Mouse (Mus musculus) embryo, embryonic 11 days (tissue): ENCODE results near the gene Gm13290.
A peak's percentile ranks its signal among the peaks of the same experiment; 100 is the strongest.
"Not testable (repeated sequence)": the region's sequence is repeated elsewhere in the genome, so short reads cannot be mapped to it uniquely, and the experiment has no call there.

Source experiments
- DNase-seq: peaks from one replicate; pipeline ENCODE4 v3.0.0-alpha.2; 2015

Gm13290 gene

GRCm38 (mm10) chr4:88782335-88782734, 8.7 kb downstream of the Gm13290 start:
- DNase-seq: not testable (repeated sequence)

DNA sequence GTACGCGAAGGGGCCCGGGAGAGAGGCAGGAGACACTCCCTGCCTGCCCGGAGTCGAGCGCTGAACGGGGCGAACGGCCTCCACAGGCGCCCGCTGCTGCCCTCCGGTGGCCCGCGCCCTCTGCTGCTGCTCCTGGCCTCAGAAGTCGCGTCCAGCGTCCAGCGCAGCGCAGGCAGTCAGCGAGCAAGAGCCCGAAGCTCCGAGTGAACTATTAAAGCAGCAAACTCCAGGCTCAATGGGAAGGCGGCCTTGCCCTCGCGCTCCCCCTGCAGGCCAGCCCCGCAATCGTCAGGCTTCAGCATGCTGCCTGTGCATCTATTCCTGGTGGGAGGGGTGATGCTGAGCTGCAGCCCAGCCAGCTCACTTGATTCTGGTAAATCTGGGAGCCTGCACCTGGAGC, 11.8 kb downstream of the Gm13290 start, which contains the start of gene Gm13276:
Gene Gm13276 (plus strand): TSS at position 301 of the 400 bp plus-strand sequence.
- not testable (repeated sequence) for DNase-seq

DNA sequence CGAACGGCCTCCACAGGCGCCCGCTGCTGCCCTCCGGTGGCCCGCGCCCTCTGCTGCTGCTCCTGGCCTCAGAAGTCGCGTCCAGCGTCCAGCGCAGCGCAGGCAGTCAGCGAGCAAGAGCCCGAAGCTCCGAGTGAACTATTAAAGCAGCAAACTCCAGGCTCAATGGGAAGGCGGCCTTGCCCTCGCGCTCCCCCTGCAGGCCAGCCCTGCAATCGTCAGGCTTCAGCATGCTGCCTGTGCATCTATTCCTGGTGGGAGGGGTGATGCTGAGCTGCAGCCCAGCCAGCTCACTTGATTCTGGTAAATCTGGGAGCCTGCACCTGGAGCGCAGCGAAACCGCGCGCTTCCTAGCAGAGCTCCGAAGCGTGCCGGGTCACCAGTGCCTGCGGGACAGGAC, 14.8 kb downstream of the Gm13290 start, which contains the start of gene Gm13277:
Gene Gm13277 (plus strand): TSS at position 231 of the 400 bp plus-strand sequence.
- DNase-seq: not testable (repeated sequence)

- DNase-seq: not testable (repeated sequence)
Measured at GRCm38 (mm10) chr4:88791250-88791649, 17.6 kb downstream of the Gm13290 start, which contains the start of gene Gm13278. TSS of gene Gm13278 (plus strand) at chr4:88791550.

DNA sequence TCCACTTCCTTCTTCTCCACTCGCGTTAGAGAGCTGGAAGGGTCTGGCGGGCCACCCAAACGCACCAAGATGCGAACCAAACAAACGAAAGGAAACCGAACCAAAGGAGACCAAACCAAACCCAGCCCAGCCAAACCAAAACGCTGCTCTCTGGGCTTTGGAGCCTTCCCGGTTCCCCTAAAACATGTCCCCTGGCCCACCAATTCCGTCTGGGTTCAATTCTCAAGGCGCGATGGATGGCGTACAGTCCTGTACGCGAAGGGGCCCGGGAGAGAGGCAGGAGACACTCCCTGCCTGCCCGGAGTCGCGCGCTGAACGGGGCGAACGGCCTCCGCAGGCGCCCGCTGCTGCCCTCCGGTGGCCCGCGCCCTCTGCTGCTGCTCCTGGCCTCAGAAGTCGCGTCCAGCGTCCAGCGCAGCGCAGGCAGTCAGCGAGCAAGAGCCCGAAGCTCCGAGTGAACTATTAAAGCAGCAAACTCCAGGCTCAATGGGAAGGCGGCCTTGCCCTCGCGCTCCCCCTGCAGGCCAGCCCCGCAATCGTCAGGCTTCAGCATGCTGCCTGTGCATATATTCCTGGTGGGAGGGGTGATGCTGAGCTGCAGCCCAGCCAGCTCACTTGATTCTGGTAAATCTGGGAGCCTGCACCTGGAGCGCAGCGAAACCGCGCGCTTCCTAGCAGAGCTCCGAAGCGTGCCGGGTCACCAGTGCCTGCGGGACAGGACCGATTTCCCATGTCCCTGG, 20.5 kb downstream of the Gm13290 start, which contains the start of gene Gm13275:
Gene Gm13275 (plus strand): TSS at position 552 of the 740 bp plus-strand sequence.
- not testable (repeated sequence) for DNase-seq

DNA sequence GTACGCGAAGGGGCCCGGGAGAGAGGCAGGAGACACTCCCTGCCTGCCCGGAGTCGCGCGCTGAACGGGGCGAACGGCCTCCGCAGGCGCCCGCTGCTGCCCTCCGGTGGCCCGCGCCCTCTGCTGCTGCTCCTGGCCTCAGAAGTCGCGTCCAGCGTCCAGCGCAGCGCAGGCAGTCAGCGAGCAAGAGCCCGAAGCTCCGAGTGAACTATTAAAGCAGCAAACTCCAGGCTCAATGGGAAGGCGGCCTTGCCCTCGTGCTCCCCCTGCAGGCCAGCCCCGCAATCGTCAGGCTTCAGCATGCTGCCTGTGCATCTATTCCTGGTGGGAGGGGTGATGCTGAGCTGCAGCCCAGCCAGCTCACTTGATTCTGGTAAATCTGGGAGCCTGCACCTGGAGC, 23.5 kb downstream of the Gm13290 start, which contains the start of gene Gm13279:
Gene Gm13279 (plus strand): TSS at position 301 of the 400 bp plus-strand sequence.
- DNase-seq: not testable (repeated sequence)

- not testable (repeated sequence) for DNase-seq
Measured at GRCm38 (mm10) chr4:88799365-88799764, 25.7 kb downstream of the Gm13290 start, which contains the start of gene Gm13285. TSS of gene Gm13285 (plus strand) at chr4:88799665.

DNA sequence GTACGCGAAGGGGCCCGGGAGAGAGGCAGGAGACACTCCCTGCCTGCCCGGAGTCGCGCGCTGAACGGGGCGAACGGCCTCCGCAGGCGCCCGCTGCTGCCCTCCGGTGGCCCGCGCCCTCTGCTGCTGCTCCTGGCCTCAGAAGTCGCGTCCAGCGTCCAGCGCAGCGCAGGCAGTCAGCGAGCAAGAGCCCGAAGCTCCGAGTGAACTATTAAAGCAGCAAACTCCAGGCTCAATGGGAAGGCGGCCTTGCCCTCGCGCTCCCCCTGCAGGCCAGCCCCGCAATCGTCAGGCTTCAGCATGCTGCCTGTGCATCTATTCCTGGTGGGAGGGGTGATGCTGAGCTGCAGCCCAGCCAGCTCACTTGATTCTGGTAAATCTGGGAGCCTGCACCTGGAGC, 29.3 kb downstream of the Gm13290 start, which contains the start of gene Gm13287:
Gene Gm13287 (plus strand): TSS at position 301 of the 400 bp plus-strand sequence.
- not testable (repeated sequence) for DNase-seq

- not testable (repeated sequence) for DNase-seq
Measured at GRCm38 (mm10) chr4:88805231-88805630, 31.6 kb downstream of the Gm13290 start, which contains the start of gene Gm13288. TSS of gene Gm13288 (plus strand) at chr4:88805531.

DNA sequence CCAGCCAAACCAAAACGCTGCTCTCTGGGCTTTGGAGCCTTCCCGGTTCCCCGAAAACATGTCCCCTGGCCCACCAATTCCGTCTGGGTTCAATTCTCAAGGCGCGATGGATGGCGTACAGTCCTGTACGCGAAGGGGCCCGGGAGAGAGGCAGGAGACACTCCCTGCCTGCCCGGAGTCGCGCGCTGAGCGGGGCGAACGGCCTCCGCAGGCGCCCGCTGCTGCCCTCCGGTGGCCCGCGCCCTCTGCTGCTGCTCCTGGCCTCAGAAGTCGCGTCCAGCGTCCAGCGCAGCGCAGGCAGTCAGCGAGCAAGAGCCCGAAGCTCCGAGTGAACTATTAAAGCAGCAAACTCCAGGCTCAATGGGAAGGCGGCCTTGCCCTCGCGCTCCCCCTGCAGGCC, 32.1 kb downstream of the Gm13290 start:
- DNase-seq: not testable (repeated sequence)

DNA sequence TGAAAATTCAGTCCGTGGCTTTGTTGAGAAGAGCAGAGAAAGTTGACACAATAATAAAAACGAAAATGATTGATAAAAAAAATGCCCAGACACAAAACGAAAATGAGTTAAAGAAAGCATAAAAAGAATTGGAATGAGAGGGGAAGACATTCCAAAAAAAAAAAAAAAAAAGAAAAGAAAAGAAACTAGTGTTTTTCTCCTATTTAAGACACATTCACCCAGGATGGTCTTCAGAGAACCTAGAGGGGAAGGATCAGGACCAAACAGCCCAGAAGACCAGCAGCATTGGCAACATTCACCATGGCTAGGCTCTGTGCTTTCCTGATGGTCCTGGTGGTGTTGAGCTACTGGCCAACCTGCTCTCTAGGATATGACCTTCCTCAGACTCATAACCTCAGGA, 42.3 kb downstream of the Gm13290 start, which contains the start of gene Ifna7:
Gene Ifna7 (plus strand): TSS at position 301 of the 400 bp plus-strand sequence.
- DNase-seq: no peak

DNA sequence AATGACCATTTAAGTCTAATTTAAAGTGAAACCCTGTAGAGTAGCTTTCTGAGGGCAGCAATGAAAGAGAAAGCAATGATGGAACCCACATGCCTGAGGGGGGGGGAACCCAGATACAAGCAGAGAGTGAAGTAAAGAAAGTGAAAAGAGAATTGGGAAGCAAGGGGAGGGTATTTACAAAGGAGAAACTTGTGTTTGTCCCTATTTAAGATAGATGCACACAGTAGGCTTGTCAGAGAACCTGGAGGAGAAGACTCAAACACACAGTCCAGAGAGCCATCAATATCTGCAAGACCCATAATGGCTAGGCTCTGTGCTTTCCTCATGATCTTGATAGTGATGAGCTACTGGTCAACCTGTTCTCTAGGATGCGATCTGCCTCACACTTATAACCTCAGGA, 46.0 kb downstream of the Gm13290 start, which contains the start of gene Ifna11:
Gene Ifna11 (plus strand): TSS at position 301 of the 400 bp plus-strand sequence.
- no peak for DNase-seq

DNA sequence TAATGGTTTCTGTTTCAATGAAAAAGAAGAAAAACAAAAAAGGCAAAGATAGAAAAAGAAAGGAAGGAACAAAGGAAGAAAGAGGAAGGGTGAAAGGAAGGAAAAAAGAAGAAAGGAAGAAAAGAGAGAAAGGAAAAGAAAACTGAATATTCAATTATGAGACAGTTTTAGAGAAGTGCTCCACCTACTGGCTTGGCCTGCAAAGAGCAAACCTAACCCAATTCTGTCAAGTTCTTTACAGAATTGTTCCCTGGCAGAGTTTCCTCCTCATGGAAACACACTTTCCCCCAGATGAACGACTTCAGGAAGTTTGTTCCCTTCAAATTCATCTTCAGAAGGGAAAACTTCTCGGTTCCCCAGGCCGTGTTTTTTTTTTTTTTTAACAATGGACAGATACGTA, 49.4 kb downstream of the Gm13290 start:
- DNase-seq: peak; percentile 37
